Mouse (Mus musculus) megakaryocyte, adult 5-6 weeks (primary cell): ENCODE measurements around the gene Eif4e3. TPM values are rescaled to one million over a fixed set of nuclear protein-coding genes. Genes with fewer than 3 reads are reported as not detected.
A peak's percentile ranks its signal among the peaks of the same experiment; 100 is the strongest.

Source experiments
- ATAC-seq: 2 replicates; pipeline ENCODE4 v1.8.0; 2016; ENCODE audit warnings: mild to moderate bottlenecking, inconsistent platforms; ENCODE audit not compliant: poor library complexity, severe bottlenecking
- total RNA-seq, 2 experiments: library from RNA; stranded (forward) in 1 of 2; stranded (reverse) in 1 of 2; fragments of 153-499, 151-499 nt in 1 of 2; fragments of 221-1000, 200-1000 nt in 1 of 2; gene quantifications; 2 replicates each; pipeline versions ENCODE4 v1.2.3 to v1.2.4; 2015 to 2017

The Eif4e3 gene
- total RNA-seq, 2 experiments from 2014 or later, result 45.4 to 48.3 TPM

- ATAC-seq, result peak; percentile 11
Measured at GRCm38 (mm10) chr6:99665457-99666317, 884 bp downstream of the Eif4e3 start.

- ATAC-seq, result no peak
Measured at GRCm38 (mm10) chr6:99663232-99663631, 3.3 kb downstream of the Eif4e3 start.

GRCm38 (mm10) chr6:99660443-99660842 lies 6.1 kb downstream of the Eif4e3 start:
- ATAC-seq, result no peak

- ATAC-seq, result peak; percentile 39
Measured at GRCm38 (mm10) chr6:99658586-99658985, 8.0 kb downstream of the Eif4e3 start.

- peak; percentile 14; the same call in 1 of the 2 replicates for ATAC-seq
Measured at GRCm38 (mm10) chr6:99656088-99656487, 10.5 kb downstream of the Eif4e3 start.

GRCm38 (mm10) chr6:99655488-99655887 lies 11.1 kb downstream of the Eif4e3 start:
- ATAC-seq, result peak; percentile 80

GRCm38 (mm10) chr6:99654343-99654742 lies 12.2 kb downstream of the Eif4e3 start:
- ATAC-seq, result no peak

GRCm38 (mm10) chr6:99652341-99652740 lies 14.2 kb downstream of the Eif4e3 start:
- no peak for ATAC-seq

GRCm38 (mm10) chr6:99649307-99649706 lies 17.3 kb downstream of the Eif4e3 start:
- peak; percentile 87 for ATAC-seq

- no peak for ATAC-seq
Measured at GRCm38 (mm10) chr6:99646344-99646743, 20.2 kb downstream of the Eif4e3 start.

GRCm38 (mm10) chr6:99644876-99645275 lies 21.7 kb downstream of the Eif4e3 start:
- ATAC-seq, result no peak

- no peak for ATAC-seq
Measured at GRCm38 (mm10) chr6:99644386-99644785, 22.2 kb downstream of the Eif4e3 start.

- ATAC-seq, result no peak
Measured at GRCm38 (mm10) chr6:99643439-99644199, 23.0 kb downstream of the Eif4e3 start.

GRCm38 (mm10) chr6:99637456-99637855 lies 29.1 kb downstream of the Eif4e3 start:
- ATAC-seq, result peak; percentile 79

- peak; percentile 80 for ATAC-seq
Measured at GRCm38 (mm10) chr6:99636801-99637200, 29.8 kb downstream of the Eif4e3 start.

GRCm38 (mm10) chr6:99636121-99636520 lies 30.4 kb downstream of the Eif4e3 start:
- no peak for ATAC-seq

- ATAC-seq, result no peak
Measured at GRCm38 (mm10) chr6:99632121-99632980, 34.2 kb downstream of the Eif4e3 start.

GRCm38 (mm10) chr6:99631637-99632036 lies 34.9 kb downstream of the Eif4e3 start:
- ATAC-seq, result no peak

- no peak for ATAC-seq
Measured at GRCm38 (mm10) chr6:99629726-99630458, 36.7 kb downstream of the Eif4e3 start.

- no peak for ATAC-seq
Measured at GRCm38 (mm10) chr6:99626347-99626746, 40.2 kb downstream of the Eif4e3 start.
